Mouse (Mus musculus): ENCODE results near the gene Cldn34b4.

The Cldn34b4 gene

DNA sequence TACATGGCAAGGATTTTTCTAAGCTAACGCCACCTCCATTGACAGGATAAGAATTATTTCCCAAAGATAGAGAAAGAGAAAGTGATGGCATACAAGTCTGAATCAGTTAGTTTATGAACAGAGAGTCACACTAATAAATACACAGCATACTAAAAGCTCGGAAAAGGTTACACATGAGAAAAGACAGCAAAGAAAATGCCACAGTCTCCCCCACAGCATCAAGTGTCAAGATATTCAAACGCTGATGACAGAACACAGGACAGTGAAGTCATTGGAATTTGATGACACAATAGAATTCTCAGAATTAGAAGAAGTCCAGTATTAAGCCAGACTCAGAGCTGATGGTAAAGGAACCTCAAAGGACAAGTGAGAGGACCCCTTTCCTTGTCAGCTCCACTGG is at the start of gene Cldn34b4:
Gene Cldn34b4, plus strand, starts transcription at position 301 of the 400 bp plus-strand sequence.
- DNase-seq: no peak
